Mouse (Mus musculus) MEL (cell line): ENCODE measurements at regions not wholly inside any gene's neighbourhood (a gene's known extent, or its start where the extent isn't known, plus 50 kb on each side); places are given as distances from the start of the nearest gene placed in this dataset.

ENCODE experiments used
- DNase-seq: peaks from one replicate; pipeline ENCODE4 v3.0.0; 2011; ENCODE audit warnings: low read depth, low spot score
- H3K27ac ChIP-seq: 2 replicates; pipeline ENCODE4 v1.5.1; 2012; ENCODE audit warnings: low read depth, mild to moderate bottlenecking, control low read depth, low read length, moderate library complexity; ENCODE audit not compliant: control insufficient read depth
- H3K27me3 ChIP-seq, 2 experiments: fragments of 150-350 bp in 1 of 2; sonication (generic) in 1 of 2; 2 replicates each; pipeline ENCODE4 v1.6.1; 2012; ENCODE audit warnings: low read length in 2 of 2, mild to moderate bottlenecking in 2 of 2, improper control_type of control experiment in 1 of 2, moderate library complexity in 1 of 2; ENCODE audit not compliant: insufficient read depth in 2 of 2, control insufficient read depth in 1 of 2
- H3K36me3 ChIP-seq, 2 experiments: 2 replicates each; pipeline ENCODE4 v1.6.1; 2012 to 2014; ENCODE audit warnings: low read length in 2 of 2, improper control_type of control experiment in 1 of 2, inconsistent platforms in 1 of 2, mild to moderate bottlenecking in 1 of 2; ENCODE audit not compliant: insufficient read depth in 2 of 2, control insufficient read depth in 1 of 2
- H3K4me1 ChIP-seq, 2 experiments: fragments of 150-350 bp in 1 of 2; sonication (generic) in 1 of 2; 2 replicates each; pipeline ENCODE4 v1.6.1; 2012; ENCODE audit warnings: low read length in 2 of 2, improper control_type of control experiment in 1 of 2, mild to moderate bottlenecking in 1 of 2; ENCODE audit not compliant: insufficient read depth in 2 of 2, control insufficient read depth in 1 of 2
- H3K4me3 ChIP-seq, 2 experiments: fragments of 150-350 bp in 1 of 2; sonication (generic) in 1 of 2; 2 replicates each; pipeline ENCODE4 v1.5.1; 2012; ENCODE audit warnings: low read depth in 2 of 2, low read length in 2 of 2, mild to moderate bottlenecking in 2 of 2, moderate library complexity in 2 of 2, control low read depth in 1 of 2, improper control_type of control experiment in 1 of 2; ENCODE audit not compliant: control insufficient read depth in 1 of 2, insufficient read depth in 1 of 2
- H3K79me2 ChIP-seq: 2 replicates; pipeline ENCODE4 v1.6.1; 2012; ENCODE audit warnings: mild to moderate bottlenecking, low read length, moderate library complexity; ENCODE audit not compliant: control insufficient read depth, poor library complexity, insufficient read depth
- H3K9ac ChIP-seq: 2 replicates; pipeline ENCODE4 v1.6.1; 2012; ENCODE audit warnings: low read depth, mild to moderate bottlenecking, control low read depth, low read length, moderate library complexity; ENCODE audit not compliant: control insufficient read depth, poor library complexity, severe bottlenecking
- H3K9me3 ChIP-seq: fragments of 150-350 bp; sonication (generic); replicated peaks from 2 replicates; pipeline ENCODE4 v1.6.1; 2012; ENCODE audit warnings: mild to moderate bottlenecking, low read length, improper control_type of control experiment, moderate library complexity; ENCODE audit not compliant: insufficient read depth
- CHD1 ChIP-seq: IDR thresholded peaks from 2 replicates; pipeline ENCODE4 v1.6.1; 2012; ENCODE audit warnings: low read depth, mild to moderate bottlenecking, inconsistent platforms, low read length, improper control_type of control experiment
- CTCF ChIP-seq, 3 experiments: IDR thresholded peaks in 2 of 3; conservative IDR thresholded peaks in 1 of 3; 2 replicates each; pipeline ENCODE4 v1.5.1; 2011 to 2012; ENCODE audit warnings: low read length in 3 of 3, low read depth in 2 of 3, mild to moderate bottlenecking in 2 of 3, improper control_type of control experiment in 1 of 3, inconsistent platforms in 1 of 3, mixed read lengths in 1 of 3, moderate library complexity in 1 of 3; ENCODE audit not compliant: control insufficient read depth in 1 of 3, insufficient read depth in 1 of 3, poor library complexity in 1 of 3, severe bottlenecking in 1 of 3
- EP300 ChIP-seq, 2 experiments: IDR thresholded peaks; 2 replicates each; pipeline ENCODE4 v1.6.1; 2011; ENCODE audit warnings: improper control_type of control experiment in 2 of 2, low read length in 2 of 2, low read depth in 1 of 2, mild to moderate bottlenecking in 1 of 2
- ETS1 ChIP-seq: IDR thresholded peaks from 2 replicates; pipeline ENCODE4 v1.6.1; 2012; ENCODE audit warnings: low read depth, mild to moderate bottlenecking, inconsistent platforms, low read length, improper control_type of control experiment, moderate library complexity
- GABPA ChIP-seq: IDR thresholded peaks from 2 replicates; pipeline ENCODE4 v1.6.1; 2012; ENCODE audit warnings: low read depth, mild to moderate bottlenecking, inconsistent platforms, low read length, improper control_type of control experiment, moderate library complexity
- GATA1 ChIP-seq: IDR thresholded peaks from 2 replicates; pipeline ENCODE4 v1.6.1; 2011; ENCODE audit warnings: low read depth, low read length, improper control_type of control experiment
- MAFK ChIP-seq: IDR thresholded peaks from 2 replicates; pipeline ENCODE4 v1.6.1; 2011; ENCODE audit warnings: low read depth, mild to moderate bottlenecking, low read length, improper control_type of control experiment, borderline replicate concordance
- MXI1 ChIP-seq: IDR thresholded peaks from 2 replicates; pipeline ENCODE4 v1.6.1; 2011; ENCODE audit warnings: mild to moderate bottlenecking, low read depth, low read length, improper control_type of control experiment
- MYB ChIP-seq: IDR thresholded peaks from 2 replicates; pipeline ENCODE4 v1.6.1; 2011; ENCODE audit warnings: mild to moderate bottlenecking, low read depth, low read length, improper control_type of control experiment
- MYC ChIP-seq: IDR thresholded peaks from 2 replicates; pipeline ENCODE4 v1.6.1; 2011; ENCODE audit warnings: low read depth, mild to moderate bottlenecking, low read length, improper control_type of control experiment, moderate library complexity
- NELFE ChIP-seq: IDR thresholded peaks from 2 replicates; pipeline ENCODE4 v1.6.1; 2011; ENCODE audit warnings: low read depth, low read length, improper control_type of control experiment
- NRF1 ChIP-seq: IDR thresholded peaks from 2 replicates; pipeline ENCODE4 v1.6.1; 2014; ENCODE audit warnings: low read depth, mild to moderate bottlenecking, inconsistent platforms, low read length, improper control_type of control experiment, moderate library complexity; ENCODE audit not compliant: poor library complexity, insufficient read depth, severe bottlenecking
- RAD21 ChIP-seq: IDR thresholded peaks from 2 replicates; pipeline ENCODE4 v1.6.1; 2011; ENCODE audit warnings: mild to moderate bottlenecking, low read depth, low read length, improper control_type of control experiment
- RCOR1 ChIP-seq: IDR thresholded peaks from 2 replicates; pipeline ENCODE4 v1.6.1; 2012; ENCODE audit warnings: low read depth, mild to moderate bottlenecking, inconsistent platforms, low read length, improper control_type of control experiment
- TAL1 ChIP-seq: IDR thresholded peaks from 2 replicates; pipeline ENCODE4 v1.6.1; 2012; ENCODE audit warnings: mild to moderate bottlenecking, inconsistent platforms, low read length, moderate library complexity, mixed read lengths
- TBP ChIP-seq: IDR thresholded peaks from 2 replicates; pipeline ENCODE4 v1.8.0; 2011; ENCODE audit warnings: low read depth, low read length, improper control_type of control experiment
- TCF12 ChIP-seq: IDR thresholded peaks from 2 replicates; pipeline ENCODE4 v1.6.1; 2014; ENCODE audit warnings: low read depth, mild to moderate bottlenecking, inconsistent platforms, low read length, improper control_type of control experiment, moderate library complexity
- UBTF ChIP-seq: IDR thresholded peaks from 2 replicates; pipeline ENCODE4 v1.6.1; 2012; ENCODE audit warnings: low read depth, mild to moderate bottlenecking, inconsistent platforms, low read length, improper control_type of control experiment, moderate library complexity, borderline replicate concordance; ENCODE audit not compliant: insufficient read depth
- USF2 ChIP-seq, 2 experiments: IDR thresholded peaks; 2 replicates each; pipeline ENCODE4 v1.6.1; 2011 to 2012; ENCODE audit warnings: improper control_type of control experiment in 2 of 2, low read length in 2 of 2, borderline replicate concordance in 1 of 2, inconsistent platforms in 1 of 2, low read depth in 1 of 2, mild to moderate bottlenecking in 1 of 2; ENCODE audit not compliant: insufficient read depth in 1 of 2
- ZC3H11A ChIP-seq: IDR thresholded peaks from 2 replicates; pipeline ENCODE4 v1.6.1; 2012; ENCODE audit warnings: low read depth, mild to moderate bottlenecking, inconsistent platforms, low read length, improper control_type of control experiment
- ZKSCAN1 ChIP-seq: IDR thresholded peaks from 2 replicates; pipeline ENCODE4 v1.6.1; 2012; ENCODE audit warnings: low read depth, mild to moderate bottlenecking, inconsistent platforms, low read length, improper control_type of control experiment, moderate library complexity
- ZMIZ1 ChIP-seq: IDR thresholded peaks from 2 replicates; pipeline ENCODE4 v1.6.1; 2012; ENCODE audit warnings: low read depth, mild to moderate bottlenecking, inconsistent platforms, low read length, improper control_type of control experiment, moderate library complexity

- Histone ChIP-seq H3K4me1 (peaks cover 5 to 18% of the 10 kb centered on the region in 2 experiments), H3K9ac (no peak overlapping the region), H3K4me3 (no peak overlapping the region), H3K79me2 (no peaks in the 10 kb centered on the region), H3K27me3 (no peaks in the 10 kb centered on the region), H3K36me3 (peaks cover 0 to 11% of the 10 kb centered on the region in 2 experiments; a peak in 2 of 4 replicates), H3K27ac (no peak overlapping the region; the same call in 1 of the 2 replicates), H3K9me3 (no peaks in the 10 kb centered on the region)
- TF ChIP-seq GATA1 (peak; percentile 17; the same call in 1 of the 2 replicates), ZC3H11A (no peak), RAD21 (no peak), UBTF (no peak), MAFK (no peak), NRF1 (no peak), TCF12 (peak; percentile 27; the same call in 1 of the 2 replicates), CHD1 (no peak), MYC (0 out of 2 replicates have a peak, but pooled peaks have one; percentile 5), EP300 (IDR thresholded peaks at IDR 0.05; ENCODE audit: low read depth in 1 of 2, low read length in 2 of 2) (peak in 1 of 2 experiments; percentile 57; a peak in 2 of 4 replicates), RCOR1 (0 out of 2 replicates have a peak, but pooled peaks have one; percentile 26), USF2 (IDR thresholded peaks at IDR 0.05; ENCODE audit: borderline replicate concordance in 1 of 2, insufficient read depth in 1 of 2, low read depth in 1 of 2, low read length in 2 of 2) (no peak), MXI1 (0 out of 2 replicates have a peak, but pooled peaks have one; percentile 23), ZKSCAN1 (no peak), NELFE (no peak), CTCF (IDR thresholded peaks at IDR 0.05 in 2 of 3, conservative IDR thresholded peaks at IDR 0.05 in 1 of 3; ENCODE audit: control insufficient read depth in 1 of 3, insufficient read depth in 1 of 3, low read depth in 2 of 3, low read length in 3 of 3, poor library complexity in 1 of 3, severe bottlenecking in 1 of 3) (no peak), TAL1 (peak; percentile 36; the same call in 1 of the 2 replicates), ETS1 (peak; percentile 58; the same call in 1 of the 2 replicates), TBP (no peak)
- peak; percentile 67 for DNase-seq
Measured at GRCm38 (mm10) chr6:67149425-67149824, 88.6 kb upstream of the Serbp1 start.

DNA sequence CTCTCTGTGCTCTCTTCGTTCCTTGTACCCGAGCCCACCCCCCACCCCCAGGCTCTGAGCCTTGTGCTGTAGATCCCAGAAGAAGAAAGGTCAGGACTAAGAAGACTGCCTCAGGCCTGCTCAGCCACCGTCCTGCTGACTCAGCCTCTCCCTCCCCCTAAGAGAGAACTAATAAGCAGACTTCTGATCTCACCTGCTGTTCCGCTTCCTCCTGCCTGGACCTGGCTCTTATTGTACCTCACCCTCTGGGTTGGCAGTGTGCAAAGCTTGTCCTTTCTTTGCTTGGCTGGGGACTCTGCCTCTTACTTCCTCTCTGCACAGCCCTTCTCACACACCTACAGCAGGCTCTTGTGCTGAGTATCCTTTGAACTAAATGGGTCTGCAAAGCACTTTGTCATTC, 91.3 kb upstream of the Serbp1 start:
- H3K9me3 ChIP-seq: no peaks in the 10 kb centered on the region
- no peak for TF ChIP-seq GABPA
- no peak for TF ChIP-seq MYB
- no peak for TF ChIP-seq ZMIZ1
- no peak overlapping the region for H3K27ac ChIP-seq
- H3K4me1 ChIP-seq: peaks cover 5 to 18% of the 10 kb centered on the region in 2 experiments
- H3K9ac ChIP-seq: no peak overlapping the region
- H3K4me3 ChIP-seq: no peak overlapping the region
- H3K27me3 ChIP-seq: no peaks in the 10 kb centered on the region; a peak in 1 of 4 replicates
- DNase-seq: no peak
- no peaks in the 10 kb centered on the region for H3K79me2 ChIP-seq
- H3K36me3 ChIP-seq: peaks cover 0 to 11% of the 10 kb centered on the region in 2 experiments; a peak in 2 of 4 replicates
